Mouse (Mus musculus): Measurements from ENCODE around the gene Mdc1. TPM values are rescaled to one million over a fixed set of nuclear protein-coding genes. Genes with fewer than 3 reads are reported as not detected.
"Not testable (repeated sequence)": the region's sequence is repeated elsewhere in the genome, so short reads cannot be mapped to it uniquely, and the experiment has no call there.

Gene Mdc1
- polyA plus RNA-seq, 1 experiment = 2.3 TPM

GRCm38 (mm10) chr17:35833894-35834293, 7.4 kb upstream of the Mdc1 start:
- Histone ChIP-seq H3K4me1 (peaks cover 70% of the 10 kb centered on the region), H3K36me3 (replicated peaks; ENCODE audit: low read length) (peaks cover 79% of the 10 kb centered on the region), H3K4me3 (replicated peaks) (no peak overlapping the region), H3K27me3 (replicated peaks) (no peaks in the 10 kb centered on the region), H3K9me3 (no peaks in the 10 kb centered on the region)
- TF ChIP-seq FLI1 (IDR thresholded peaks at IDR 0.05; ENCODE audit: low read length) (no peak), GATA1 (IDR thresholded peaks at IDR 0.05; ENCODE audit: borderline replicate concordance, low read length) (no peak)

GRCm38 (mm10) chr17:35834696-35835422, 6.5 kb upstream of the Mdc1 start:
- no peak for TF ChIP-seq FLI1 (IDR thresholded peaks at IDR 0.05; ENCODE audit: low read length)
- TF ChIP-seq GATA1 (IDR thresholded peaks at IDR 0.05; ENCODE audit: borderline replicate concordance, low read length) = no peak
- Histone ChIP-seq H3K36me3 (replicated peaks; ENCODE audit: low read length) (peaks cover 70% of the 10 kb centered on the region), H3K27me3 (replicated peaks) (no peaks in the 10 kb centered on the region), H3K4me3 (replicated peaks) (peak overlapping the region; percentile 79), H3K4me1 (peaks cover 70% of the 10 kb centered on the region), H3K9me3 (no peaks in the 10 kb centered on the region)

- TF ChIP-seq GATA1 (IDR thresholded peaks at IDR 0.05; ENCODE audit: borderline replicate concordance, low read length) (no peak), FLI1 (IDR thresholded peaks at IDR 0.05; ENCODE audit: low read length) (no peak)
- Histone ChIP-seq H3K27me3 (replicated peaks) (no peaks in the 10 kb centered on the region), H3K4me1 (peaks cover 66% of the 10 kb centered on the region), H3K36me3 (replicated peaks; ENCODE audit: low read length) (peaks cover 62% of the 10 kb centered on the region), H3K4me3 (replicated peaks) (peak overlapping the region; percentile 79), H3K9me3 (no peaks in the 10 kb centered on the region)
Measured at GRCm38 (mm10) chr17:35835424-35836140, 5.7 kb upstream of the Mdc1 start.

- Histone ChIP-seq H3K4me1 (peaks cover 59% of the 10 kb centered on the region), H3K9me3 (no peaks in the 10 kb centered on the region), H3K27me3 (replicated peaks) (no peaks in the 10 kb centered on the region), H3K4me3 (replicated peaks) (peak overlapping the region; percentile 96), H3K36me3 (replicated peaks; ENCODE audit: low read length) (peaks cover 55% of the 10 kb centered on the region)
- TF ChIP-seq FLI1 (IDR thresholded peaks at IDR 0.05; ENCODE audit: low read length) (no peak), GATA1 (IDR thresholded peaks at IDR 0.05; ENCODE audit: borderline replicate concordance, low read length) (no peak)
Measured at GRCm38 (mm10) chr17:35836178-35836965, 4.9 kb upstream of the Mdc1 start.

- H3K9me3 ChIP-seq = no peaks in the 10 kb centered on the region
- peak overlapping the region; percentile 96 for H3K4me3 ChIP-seq (replicated peaks)
- peaks cover 48% of the 10 kb centered on the region for H3K36me3 ChIP-seq (replicated peaks; ENCODE audit: low read length)
- no peak for TF ChIP-seq FLI1 (IDR thresholded peaks at IDR 0.05; ENCODE audit: low read length)
- TF ChIP-seq GATA1 (IDR thresholded peaks at IDR 0.05; ENCODE audit: borderline replicate concordance, low read length) = no peak
- H3K4me1 ChIP-seq = peaks cover 63% of the 10 kb centered on the region
- no peaks in the 10 kb centered on the region for H3K27me3 ChIP-seq (replicated peaks)
Measured at GRCm38 (mm10) chr17:35836991-35837422, 4.3 kb upstream of the Mdc1 start.

GRCm38 (mm10) chr17:35837487-35837886, 3.8 kb upstream of the Mdc1 start:
- Histone ChIP-seq H3K4me3 (replicated peaks) (peak overlapping the region; percentile 96), H3K9me3 (no peaks in the 10 kb centered on the region), H3K4me1 (peaks cover 65% of the 10 kb centered on the region), H3K27me3 (replicated peaks) (no peaks in the 10 kb centered on the region), H3K36me3 (replicated peaks; ENCODE audit: low read length) (peaks cover 43% of the 10 kb centered on the region)
- TF ChIP-seq FLI1 (IDR thresholded peaks at IDR 0.05; ENCODE audit: low read length) (no peak), GATA1 (IDR thresholded peaks at IDR 0.05; ENCODE audit: borderline replicate concordance, low read length) (no peak)

- no peaks in the 10 kb centered on the region for H3K27me3 ChIP-seq (replicated peaks)
- H3K4me1 ChIP-seq = peaks cover 65% of the 10 kb centered on the region
- peak within 1 kb of the TSS; percentile 96 for H3K4me3 ChIP-seq (replicated peaks)
- TF ChIP-seq GATA1 (IDR thresholded peaks at IDR 0.05; ENCODE audit: borderline replicate concordance, low read length) (no peak), FLI1 (IDR thresholded peaks at IDR 0.05; ENCODE audit: low read length) (no peak)
- no peaks in the 10 kb centered on the region for H3K9me3 ChIP-seq
- peaks cover 37% of the 10 kb centered on the region for H3K36me3 ChIP-seq (replicated peaks; ENCODE audit: low read length)
Measured at GRCm38 (mm10) chr17:35838122-35838544, 3.2 kb upstream of the Mdc1 start, which contains the start of gene Tubb5. TSS of gene Tubb5 (minus strand) at chr17:35838306.

GRCm38 (mm10) chr17:35838570-35838969, 2.7 kb upstream of the Mdc1 start:
- Histone ChIP-seq H3K4me3 (replicated peaks) (peak overlapping the region; percentile 96), H3K9me3 (no peaks in the 10 kb centered on the region), H3K36me3 (replicated peaks; ENCODE audit: low read length) (peaks cover 33% of the 10 kb centered on the region), H3K27me3 (replicated peaks) (no peaks in the 10 kb centered on the region), H3K4me1 (peaks cover 63% of the 10 kb centered on the region)
- no peak for TF ChIP-seq GATA1 (IDR thresholded peaks at IDR 0.05; ENCODE audit: borderline replicate concordance, low read length)
- TF ChIP-seq FLI1 (IDR thresholded peaks at IDR 0.05; ENCODE audit: low read length) = no peak

- not testable (repeated sequence) for H3K9me3 ChIP-seq
- H3K4me1 ChIP-seq = peaks cover 59% of the 10 kb centered on the region
Measured at GRCm38 (mm10) chr17:35839002-35839401, 2.3 kb upstream of the Mdc1 start.

More at GRCm38 (mm10) chr17:35839002-35839401, 2.3 kb upstream of the Mdc1 start:
- Histone ChIP-seq H3K36me3 (replicated peaks; ENCODE audit: low read length) (peaks cover 29% of the 10 kb centered on the region), H3K4me3 (replicated peaks) (peak overlapping the region; percentile 96)
- not testable (repeated sequence) for H3K27me3 ChIP-seq (replicated peaks)

All from megakaryocyte, embryonic 14.5 days (primary cell).